Mouse (Mus musculus): ENCODE data around the gene Chat. TPM values are rescaled to one million over a fixed set of nuclear protein-coding genes. Genes with fewer than 3 reads are reported as not detected.

Chat gene
- total and polyA plus RNA-seq, 2 experiments from 2014 or later, result 2.4 to 3.5 TPM

GRCm38 (mm10) chr14:32463211-32464040 is 2.4 kb downstream of the Chat start:
- peak; percentile 19 for DNase-seq (ENCODE audit: low spot score)
- Histone ChIP-seq H3K27ac (no peak overlapping the region), H3K9me3 (ENCODE audit: low read length) (no peaks in the 10 kb centered on the region), H3K27me3 (ENCODE audit: insufficient read depth, low read length) (peaks cover 61% of the 10 kb centered on the region), H3K4me3 (ENCODE audit: low read length) (peak overlapping the region; percentile 39), H3K4me2 (ENCODE audit: low read depth, low read length) (peak overlapping the region; percentile 27), H3K4me1 (ENCODE audit: insufficient read depth, low read length) (no peaks in the 10 kb centered on the region), H3K9ac (replicated peaks; ENCODE audit: low read length) (no peak overlapping the region), H3K36me3 (ENCODE audit: insufficient read depth, low read length) (no peaks in the 10 kb centered on the region)
- peak; percentile 19; the same call in 1 of the 2 replicates for ATAC-seq
- WGBS, result 3% methylated on average over 74 of the region's 74 CpGs
- 0 out of 2 replicates have a peak, but pooled peaks have one; percentile 29 for TF ChIP-seq CTCF (IDR thresholded peaks at IDR 0.05; ENCODE audit: low read depth)

DNA sequence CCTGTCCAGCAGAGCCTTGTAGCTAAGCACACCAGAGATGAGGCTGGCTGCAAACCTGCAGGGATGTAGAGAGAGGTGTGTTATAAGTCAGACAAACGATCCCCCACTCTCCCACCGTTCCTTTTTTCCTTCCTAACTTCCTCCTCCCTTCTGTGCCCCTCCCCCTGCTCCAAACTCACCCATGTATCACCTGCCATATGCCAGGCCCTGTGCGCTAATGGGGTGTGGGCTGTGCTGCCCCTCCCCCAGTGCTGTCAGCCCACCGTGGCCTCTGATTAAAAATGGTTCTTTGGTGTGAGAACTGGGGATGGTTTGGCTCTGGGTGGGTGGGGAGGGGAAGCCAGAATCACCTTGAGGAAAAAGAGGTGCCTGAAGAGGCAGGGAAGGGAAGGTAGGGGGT is 13.2 kb downstream of the Chat start:
- no peaks in the 10 kb centered on the region for H3K9me3 ChIP-seq (ENCODE audit: low read length)
- 9% methylated on average over 4 of the region's 4 CpGs for whole genome bisulfite sequencing
- H3K4me3 ChIP-seq (ENCODE audit: low read length), result no peak overlapping the region
- no peak overlapping the region for H3K27ac ChIP-seq
- H3K9ac ChIP-seq (replicated peaks; ENCODE audit: low read length), result no peak overlapping the region
- no peaks in the 10 kb centered on the region for H3K4me1 ChIP-seq (ENCODE audit: insufficient read depth, low read length)
- no peak for DNase-seq (ENCODE audit: low spot score)
- no peak overlapping the region for H3K4me2 ChIP-seq (ENCODE audit: low read depth, low read length)
- no peaks in the 10 kb centered on the region for H3K36me3 ChIP-seq (ENCODE audit: insufficient read depth, low read length)
- TF ChIP-seq CTCF (IDR thresholded peaks at IDR 0.05; ENCODE audit: low read depth), result no peak
- no peak for ATAC-seq
- peaks cover 9% of the 10 kb centered on the region; the same call in 1 of the 2 replicates for H3K27me3 ChIP-seq (ENCODE audit: insufficient read depth, low read length)

DNA sequence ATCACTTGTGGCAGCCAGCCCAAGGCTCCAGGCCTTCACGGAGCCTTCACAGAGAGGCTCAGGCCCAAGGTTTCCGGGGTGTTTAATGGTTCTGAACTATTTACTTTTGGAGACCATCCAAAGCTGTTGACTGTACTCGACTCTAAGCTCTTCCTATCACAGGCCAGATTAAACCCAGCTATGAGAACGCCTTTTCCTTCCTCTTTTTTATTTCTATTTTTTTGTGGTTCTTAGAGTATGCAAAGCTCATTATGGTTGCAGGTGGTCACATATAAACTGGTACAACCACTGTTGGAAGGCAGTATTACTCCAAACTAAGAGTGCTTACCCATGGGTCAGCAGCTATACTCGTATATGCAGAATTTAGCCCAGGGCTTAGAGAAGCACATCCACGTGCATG is 18.8 kb downstream of the Chat start:
- no peak for ATAC-seq
- no peak for TF ChIP-seq CTCF (IDR thresholded peaks at IDR 0.05; ENCODE audit: low read depth)
- Histone ChIP-seq H3K36me3 (ENCODE audit: insufficient read depth, low read length) (no peaks in the 10 kb centered on the region), H3K4me3 (ENCODE audit: low read length) (no peak overlapping the region), H3K27me3 (ENCODE audit: insufficient read depth, low read length) (no peaks in the 10 kb centered on the region), H3K9me3 (ENCODE audit: low read length) (no peaks in the 10 kb centered on the region), H3K27ac (no peak overlapping the region), H3K9ac (replicated peaks; ENCODE audit: low read length) (no peak overlapping the region), H3K4me1 (ENCODE audit: insufficient read depth, low read length) (no peaks in the 10 kb centered on the region), H3K4me2 (ENCODE audit: low read depth, low read length) (no peak overlapping the region)
- no peak for DNase-seq (ENCODE audit: low spot score)
- WGBS, result 76% methylated on average over 6 of the region's 6 CpGs

DNA sequence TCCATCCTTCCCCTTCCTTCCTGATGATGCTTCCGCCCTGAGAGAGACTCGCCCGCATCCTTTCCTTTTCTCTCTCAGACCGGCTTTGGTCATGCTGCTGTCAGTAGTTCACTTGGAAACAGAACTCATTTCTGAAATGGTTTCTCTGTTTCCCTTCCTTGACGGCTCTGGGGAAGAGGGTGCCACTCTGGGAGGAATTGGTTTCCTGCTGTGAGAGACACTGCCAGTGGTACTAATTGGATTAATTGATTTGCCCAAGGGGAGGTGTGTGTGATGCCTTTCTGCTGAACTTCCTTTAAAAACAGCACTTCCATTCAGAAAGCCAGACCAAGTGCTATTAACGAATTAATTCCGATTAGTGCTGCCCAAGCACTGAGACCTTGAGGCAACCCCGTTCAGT is 22.3 kb downstream of the Chat start:
- Histone ChIP-seq H3K4me2 (ENCODE audit: low read depth, low read length) (no peak overlapping the region), H3K4me3 (ENCODE audit: low read length) (no peak overlapping the region), H3K9me3 (ENCODE audit: low read length) (no peaks in the 10 kb centered on the region), H3K4me1 (ENCODE audit: insufficient read depth, low read length) (no peaks in the 10 kb centered on the region), H3K27ac (no peak overlapping the region), H3K27me3 (ENCODE audit: insufficient read depth, low read length) (no peaks in the 10 kb centered on the region), H3K36me3 (ENCODE audit: insufficient read depth, low read length) (no peaks in the 10 kb centered on the region), H3K9ac (replicated peaks; ENCODE audit: low read length) (no peak overlapping the region)
- ATAC-seq, result no peak
- 26% methylated on average over 8 of the region's 8 CpGs for WGBS
- DNase-seq (ENCODE audit: low spot score), result no peak
- no peak for TF ChIP-seq CTCF (IDR thresholded peaks at IDR 0.05; ENCODE audit: low read depth)

DNA sequence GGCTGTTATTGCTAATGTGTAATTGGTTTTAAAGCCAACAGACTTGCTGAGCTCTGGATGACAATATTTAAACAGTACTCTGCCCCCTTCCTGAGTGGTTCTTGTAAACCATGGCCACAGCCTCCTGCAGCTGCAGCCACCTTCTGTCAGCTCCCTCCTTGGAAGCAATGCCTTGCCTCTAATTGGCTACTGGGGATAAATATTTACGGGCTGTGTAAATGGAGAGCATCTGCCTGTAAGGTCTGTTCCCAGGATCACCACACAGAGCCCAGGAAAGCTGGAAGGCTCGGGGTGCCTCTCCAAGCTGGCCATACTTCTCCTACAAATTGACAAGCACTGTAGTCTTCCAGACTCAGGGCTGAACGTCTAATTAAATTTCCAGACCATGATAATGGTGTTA is 26.0 kb downstream of the Chat start:
- Histone ChIP-seq H3K36me3 (ENCODE audit: insufficient read depth, low read length) (no peaks in the 10 kb centered on the region), H3K4me2 (ENCODE audit: low read depth, low read length) (no peak overlapping the region), H3K9me3 (ENCODE audit: low read length) (no peaks in the 10 kb centered on the region), H3K27ac (no peak overlapping the region), H3K4me3 (ENCODE audit: low read length) (no peak overlapping the region), H3K9ac (replicated peaks; ENCODE audit: low read length) (no peak overlapping the region), H3K27me3 (ENCODE audit: insufficient read depth, low read length) (no peaks in the 10 kb centered on the region), H3K4me1 (ENCODE audit: insufficient read depth, low read length) (no peaks in the 10 kb centered on the region)
- ATAC-seq, result 0 out of 2 replicates have a peak, but pooled peaks have one; percentile 38
- no peak for TF ChIP-seq CTCF (IDR thresholded peaks at IDR 0.05; ENCODE audit: low read depth)
- WGBS, result 26% methylated on average over 3 of the region's 3 CpGs
- DNase-seq (ENCODE audit: low spot score), result peak; percentile 21

- no peak for TF ChIP-seq CTCF (IDR thresholded peaks at IDR 0.05; ENCODE audit: low read depth)
- Histone ChIP-seq H3K4me1 (ENCODE audit: insufficient read depth, low read length) (no peaks in the 10 kb centered on the region), H3K36me3 (ENCODE audit: insufficient read depth, low read length) (no peaks in the 10 kb centered on the region), H3K9me3 (ENCODE audit: low read length) (no peaks in the 10 kb centered on the region), H3K9ac (replicated peaks; ENCODE audit: low read length) (no peak overlapping the region), H3K27ac (no peak overlapping the region), H3K27me3 (ENCODE audit: insufficient read depth, low read length) (no peaks in the 10 kb centered on the region), H3K4me2 (ENCODE audit: low read depth, low read length) (no peak overlapping the region), H3K4me3 (ENCODE audit: low read length) (no peak overlapping the region)
- WGBS, result 73% methylated on average over 5 of the region's 5 CpGs
- ATAC-seq (no peak), DNase-seq (ENCODE audit: low spot score) (no peak)
These were observed 26.5 kb downstream of the Chat start for GRCm38 (mm10) chr14:32439316-32439715.

DNA sequence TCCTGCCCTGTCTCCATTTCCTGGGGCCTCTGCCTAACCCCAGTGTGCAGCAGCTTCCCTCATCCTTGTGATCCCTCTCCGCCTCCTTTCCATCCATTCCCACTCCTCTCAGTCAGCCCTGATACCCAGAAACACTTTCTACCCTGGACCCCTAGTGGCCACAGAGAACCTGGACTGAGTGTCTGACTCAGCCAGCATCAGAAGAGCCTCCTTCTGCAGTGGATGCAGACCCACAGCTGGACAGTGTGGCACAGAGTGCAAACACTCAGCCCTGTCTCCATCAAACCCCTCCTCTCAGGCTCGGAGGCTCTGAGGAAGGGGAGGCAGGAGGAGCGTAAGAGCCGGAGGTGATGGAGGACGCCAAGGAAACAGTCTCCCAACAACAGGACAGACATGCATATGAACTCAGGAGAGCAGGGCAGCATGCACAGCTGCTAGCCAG is 28.4 kb downstream of the Chat start:
- no peaks in the 10 kb centered on the region for H3K36me3 ChIP-seq (ENCODE audit: insufficient read depth, low read length)
- no peak for DNase-seq (ENCODE audit: low spot score)
- no peak overlapping the region for H3K4me2 ChIP-seq (ENCODE audit: low read depth, low read length)
- 38% methylated on average over 5 of the region's 5 CpGs for WGBS
- H3K9me3 ChIP-seq (ENCODE audit: low read length), result no peaks in the 10 kb centered on the region
- H3K4me3 ChIP-seq (ENCODE audit: low read length), result no peak overlapping the region
- H3K4me1 ChIP-seq (ENCODE audit: insufficient read depth, low read length), result no peaks in the 10 kb centered on the region
- ATAC-seq, result no peak
- no peak overlapping the region for H3K9ac ChIP-seq (replicated peaks; ENCODE audit: low read length)
- no peak overlapping the region for H3K27ac ChIP-seq
- TF ChIP-seq CTCF (IDR thresholded peaks at IDR 0.05; ENCODE audit: low read depth), result peak; percentile 58
- no peaks in the 10 kb centered on the region for H3K27me3 ChIP-seq (ENCODE audit: insufficient read depth, low read length)
